Mouse (Mus musculus) MEL (cell line): ENCODE data around the gene Gpn2. TPM values are rescaled to one million over a fixed set of nuclear protein-coding genes. Genes with fewer than 3 reads are reported as not detected.

Experiments used
- DNase-seq: peaks from one replicate; pipeline ENCODE4 v3.0.0; 2011; ENCODE audit warnings: low read depth, low spot score
- H3K27ac ChIP-seq: 2 replicates; pipeline ENCODE4 v1.5.1; 2012; ENCODE audit warnings: low read depth, mild to moderate bottlenecking, control low read depth, low read length, moderate library complexity; ENCODE audit not compliant: control insufficient read depth
- H3K27me3 ChIP-seq, 2 experiments: fragments of 150-350 bp in 1 of 2; sonication (generic) in 1 of 2; 2 replicates each; pipeline ENCODE4 v1.6.1; 2012; ENCODE audit warnings: low read length in 2 of 2, mild to moderate bottlenecking in 2 of 2, improper control_type of control experiment in 1 of 2, moderate library complexity in 1 of 2; ENCODE audit not compliant: insufficient read depth in 2 of 2, control insufficient read depth in 1 of 2
- H3K36me3 ChIP-seq, 2 experiments: 2 replicates each; pipeline ENCODE4 v1.6.1; 2012 to 2014; ENCODE audit warnings: low read length in 2 of 2, improper control_type of control experiment in 1 of 2, inconsistent platforms in 1 of 2, mild to moderate bottlenecking in 1 of 2; ENCODE audit not compliant: insufficient read depth in 2 of 2, control insufficient read depth in 1 of 2
- H3K4me1 ChIP-seq, 2 experiments: fragments of 150-350 bp in 1 of 2; sonication (generic) in 1 of 2; 2 replicates each; pipeline ENCODE4 v1.6.1; 2012; ENCODE audit warnings: low read length in 2 of 2, improper control_type of control experiment in 1 of 2, mild to moderate bottlenecking in 1 of 2; ENCODE audit not compliant: insufficient read depth in 2 of 2, control insufficient read depth in 1 of 2
- H3K4me3 ChIP-seq, 2 experiments: fragments of 150-350 bp in 1 of 2; sonication (generic) in 1 of 2; 2 replicates each; pipeline ENCODE4 v1.5.1; 2012; ENCODE audit warnings: low read depth in 2 of 2, low read length in 2 of 2, mild to moderate bottlenecking in 2 of 2, moderate library complexity in 2 of 2, control low read depth in 1 of 2, improper control_type of control experiment in 1 of 2; ENCODE audit not compliant: control insufficient read depth in 1 of 2, insufficient read depth in 1 of 2
- H3K79me2 ChIP-seq: 2 replicates; pipeline ENCODE4 v1.6.1; 2012; ENCODE audit warnings: mild to moderate bottlenecking, low read length, moderate library complexity; ENCODE audit not compliant: control insufficient read depth, poor library complexity, insufficient read depth
- H3K9ac ChIP-seq: 2 replicates; pipeline ENCODE4 v1.6.1; 2012; ENCODE audit warnings: low read depth, mild to moderate bottlenecking, control low read depth, low read length, moderate library complexity; ENCODE audit not compliant: control insufficient read depth, poor library complexity, severe bottlenecking
- H3K9me3 ChIP-seq: fragments of 150-350 bp; sonication (generic); replicated peaks from 2 replicates; pipeline ENCODE4 v1.6.1; 2012; ENCODE audit warnings: mild to moderate bottlenecking, low read length, improper control_type of control experiment, moderate library complexity; ENCODE audit not compliant: insufficient read depth
- CHD1 ChIP-seq: IDR thresholded peaks from 2 replicates; pipeline ENCODE4 v1.6.1; 2012; ENCODE audit warnings: low read depth, mild to moderate bottlenecking, inconsistent platforms, low read length, improper control_type of control experiment
- ELF1 ChIP-seq: IDR thresholded peaks from 2 replicates; pipeline ENCODE4 v1.6.1; 2014; ENCODE audit warnings: low read depth, mild to moderate bottlenecking, inconsistent platforms, low read length, improper control_type of control experiment, moderate library complexity
- EP300 ChIP-seq, 2 experiments: IDR thresholded peaks; 2 replicates each; pipeline ENCODE4 v1.6.1; 2011; ENCODE audit warnings: improper control_type of control experiment in 2 of 2, low read length in 2 of 2, low read depth in 1 of 2, mild to moderate bottlenecking in 1 of 2
- ETS1 ChIP-seq: IDR thresholded peaks from 2 replicates; pipeline ENCODE4 v1.6.1; 2012; ENCODE audit warnings: low read depth, mild to moderate bottlenecking, inconsistent platforms, low read length, improper control_type of control experiment, moderate library complexity
- HCFC1 ChIP-seq: IDR thresholded peaks from 2 replicates; pipeline ENCODE4 v1.6.1; 2012; ENCODE audit warnings: low read depth, mild to moderate bottlenecking, inconsistent platforms, low read length, improper control_type of control experiment, moderate library complexity
- JUND ChIP-seq: IDR thresholded peaks from 2 replicates; pipeline ENCODE4 v1.6.1; 2011; ENCODE audit warnings: low read depth, mild to moderate bottlenecking, improper control_type of control experiment, low read length
- KAT2A ChIP-seq: conservative IDR thresholded peaks from 2 replicates; pipeline ENCODE4 v1.6.1; 2012; ENCODE audit warnings: low read depth, low read length, improper control_type of control experiment, inconsistent platforms
- MAFK ChIP-seq: IDR thresholded peaks from 2 replicates; pipeline ENCODE4 v1.6.1; 2011; ENCODE audit warnings: low read depth, mild to moderate bottlenecking, low read length, improper control_type of control experiment, borderline replicate concordance
- MAX ChIP-seq: IDR thresholded peaks from 2 replicates; pipeline ENCODE4 v1.6.1; 2011; ENCODE audit warnings: low read length, improper control_type of control experiment
- MAZ ChIP-seq: IDR thresholded peaks from 2 replicates; pipeline ENCODE4 v1.6.1; 2012; ENCODE audit warnings: low read depth, mild to moderate bottlenecking, inconsistent platforms, low read length, improper control_type of control experiment
- MXI1 ChIP-seq: IDR thresholded peaks from 2 replicates; pipeline ENCODE4 v1.6.1; 2011; ENCODE audit warnings: mild to moderate bottlenecking, low read depth, low read length, improper control_type of control experiment
- MYB ChIP-seq: IDR thresholded peaks from 2 replicates; pipeline ENCODE4 v1.6.1; 2011; ENCODE audit warnings: mild to moderate bottlenecking, low read depth, low read length, improper control_type of control experiment
- NELFE ChIP-seq: IDR thresholded peaks from 2 replicates; pipeline ENCODE4 v1.6.1; 2011; ENCODE audit warnings: low read depth, low read length, improper control_type of control experiment
- POLR2AphosphoS2 ChIP-seq: IDR thresholded peaks from 2 replicates; pipeline ENCODE4 v1.6.1; 2011; ENCODE audit warnings: low read length, improper control_type of control experiment
- RAD21 ChIP-seq: IDR thresholded peaks from 2 replicates; pipeline ENCODE4 v1.6.1; 2011; ENCODE audit warnings: mild to moderate bottlenecking, low read depth, low read length, improper control_type of control experiment
- SIN3A ChIP-seq: IDR thresholded peaks from 2 replicates; pipeline ENCODE4 v1.6.1; 2012; ENCODE audit warnings: low read length, improper control_type of control experiment, inconsistent platforms
- TAL1 ChIP-seq: IDR thresholded peaks from 2 replicates; pipeline ENCODE4 v1.6.1; 2012; ENCODE audit warnings: mild to moderate bottlenecking, inconsistent platforms, low read length, moderate library complexity, mixed read lengths
- USF1 ChIP-seq: IDR thresholded peaks from 2 replicates; pipeline ENCODE4 v1.6.1; 2014; ENCODE audit warnings: low read depth, mild to moderate bottlenecking, inconsistent platforms, low read length, improper control_type of control experiment, moderate library complexity
- ZC3H11A ChIP-seq: IDR thresholded peaks from 2 replicates; pipeline ENCODE4 v1.6.1; 2012; ENCODE audit warnings: low read depth, mild to moderate bottlenecking, inconsistent platforms, low read length, improper control_type of control experiment
- ZMIZ1 ChIP-seq: IDR thresholded peaks from 2 replicates; pipeline ENCODE4 v1.6.1; 2012; ENCODE audit warnings: low read depth, mild to moderate bottlenecking, inconsistent platforms, low read length, improper control_type of control experiment, moderate library complexity
- polyA plus RNA-seq, 2 experiments: library from polyadenylated mRNA; stranded (reverse) in 1 of 2; unstranded in 1 of 2; fragments of >175 nt in 1 of 2; fragments of >200 nt in 1 of 2; gene quantifications; 2 replicates each; pipeline versions ENCODE4 v1.2.1 to v1.2.4; 2012; ENCODE audit warnings: low replicate concordance in 2 of 2, low read depth in 1 of 2; ENCODE audit not compliant: insufficient read length in 2 of 2, insufficient read depth in 1 of 2, missing spikeins in 1 of 2
- total RNA-seq: library from RNA; depleted of rRNA; stranded (reverse); fragments of 300-350 nt; gene quantifications from 2 replicates; pipeline ENCODE4 v1.2.3, GENCODE M21; 2012

Gene Gpn2
- total and polyA plus RNA-seq, 3 experiments, result 28.6 to 43.3 TPM; not detected in 1

DNA sequence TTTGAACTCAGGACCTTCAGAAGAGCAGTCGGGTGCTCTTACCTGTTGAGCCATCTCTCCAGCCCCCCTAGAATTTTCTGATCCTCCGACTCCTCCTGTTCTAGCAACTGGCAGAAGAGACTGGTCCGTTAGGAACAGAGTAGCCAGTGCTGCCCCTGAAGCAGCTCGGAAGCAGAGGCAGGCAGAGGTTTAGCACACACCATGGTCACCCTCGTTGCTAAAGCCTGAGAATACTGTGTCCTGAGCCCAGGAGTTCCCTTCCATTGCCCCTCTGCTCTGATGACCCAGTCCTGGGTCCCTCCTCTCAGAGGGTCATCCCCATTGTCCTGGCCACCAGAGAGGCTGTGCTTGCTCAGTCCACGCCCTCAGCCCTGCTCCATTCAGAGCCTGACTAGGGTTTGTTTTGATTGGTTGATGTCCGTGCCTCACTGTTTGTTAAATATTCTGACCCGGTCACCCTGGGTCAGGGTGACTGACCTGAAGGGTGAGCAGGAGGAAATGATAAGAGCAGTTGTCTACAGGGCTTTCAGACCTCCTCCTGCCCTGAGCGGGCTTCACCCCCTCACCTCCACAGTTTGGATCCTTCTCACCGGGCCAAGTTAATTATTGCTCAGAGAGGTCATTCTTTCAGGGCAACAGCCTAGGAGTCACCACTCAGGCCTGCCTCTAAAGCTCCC, 27.0 kb upstream of the Gpn2 start:
- Histone ChIP-seq H3K4me3 (no peak overlapping the region), H3K4me1 (peaks cover 0 to 8% of the 10 kb centered on the region in 2 experiments; a peak in 3 of 4 replicates), H3K36me3 (peaks cover 0 to 2% of the 10 kb centered on the region in 2 experiments; a peak in 1 of 4 replicates), H3K9ac (no peak overlapping the region), H3K27me3 (peaks cover 8% of the 10 kb centered on the region in 2 experiments), H3K9me3 (no peaks in the 10 kb centered on the region), H3K27ac (no peak overlapping the region), H3K79me2 (no peaks in the 10 kb centered on the region)
- TF ChIP-seq MAZ (no peak), ZC3H11A (no peak), POLR2AphosphoS2 (no peak), SIN3A (no peak), MYB (no peak), CHD1 (no peak), JUND (no peak), NELFE (no peak), KAT2A (no peak), HCFC1 (no peak), ETS1 (no peak), TAL1 (no peak), MAX (no peak), ZMIZ1 (no peak)
- no peak for DNase-seq

DNA sequence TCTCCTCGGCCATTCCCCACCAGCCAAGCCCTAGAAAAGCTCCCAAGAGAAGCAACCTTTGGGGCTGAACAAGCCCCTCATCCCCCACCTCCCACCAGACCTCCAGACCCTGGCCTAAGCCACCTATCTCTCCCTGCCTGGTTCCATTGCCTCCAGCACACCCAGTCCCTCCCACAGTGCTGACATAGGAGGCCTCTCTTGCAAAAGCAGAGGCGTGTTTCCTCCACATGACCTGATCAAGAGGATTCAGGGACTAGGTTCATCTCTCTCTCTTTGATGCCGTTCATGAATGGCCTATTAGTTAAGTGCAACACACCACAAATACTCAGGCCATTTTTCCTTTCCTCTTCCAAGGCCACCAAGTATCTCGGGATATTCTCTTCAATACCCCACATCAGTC, 24.3 kb upstream of the Gpn2 start:
- Histone ChIP-seq H3K27ac (no peak overlapping the region), H3K4me1 (peaks cover 0 to 4% of the 10 kb centered on the region in 2 experiments; a peak in 3 of 4 replicates)
- TF ChIP-seq ELF1 (no peak), MXI1 (no peak), USF1 (no peak), TAL1 (no peak), ZC3H11A (no peak), HCFC1 (no peak), EP300 (IDR thresholded peaks at IDR 0.05; ENCODE audit: low read depth in 1 of 2, low read length in 2 of 2) (no peak), RAD21 (no peak), MAFK (no peak), JUND (no peak)
- TF ChIP-seq, all 39 proteins: peak for 0
- Histone ChIP-seq H3K27me3 (peaks cover 8% of the 10 kb centered on the region in 2 experiments), H3K36me3 (peaks cover 0 to 5% of the 10 kb centered on the region in 2 experiments; a peak in 2 of 4 replicates), H3K9me3 (no peaks in the 10 kb centered on the region), H3K79me2 (no peaks in the 10 kb centered on the region; the same call in 1 of the 2 replicates), H3K9ac (no peak overlapping the region), H3K4me3 (no peak overlapping the region)
- DNase-seq, result no peak
